Mouse (Mus musculus) embryonic fibroblast, embryonic 13.5 days (primary cell): ENCODE measurements around the gene Poc1a.

Experiments used
- CTCF ChIP-seq: IDR thresholded peaks from 2 replicates; pipeline ENCODE4 v1.5.1; 2011; ENCODE audit warnings: mild to moderate bottlenecking, control low read depth, low read length, moderate library complexity, borderline replicate concordance; ENCODE audit not compliant: insufficient read depth
- POLR2A ChIP-seq: IDR thresholded peaks from 2 replicates; pipeline ENCODE4 v1.6.1; 2011; ENCODE audit warnings: low read depth, mild to moderate bottlenecking, control low read depth, low read length, moderate library complexity

- TF ChIP-seq CTCF, result no peak
- no peak for TF ChIP-seq POLR2A
Measured at GRCm38 (mm10) chr9:106378045-106378444, 97.2 kb downstream of the Poc1a start.
